Mouse (Mus musculus) MEL (cell line): ENCODE results near the gene Cabp4. TPM values are rescaled to one million over a fixed set of nuclear protein-coding genes. Genes with fewer than 3 reads are reported as not detected.

Experiments used
- DNase-seq: peaks from one replicate; pipeline ENCODE4 v3.0.0; 2011; ENCODE audit warnings: low read depth, low spot score
- H3K27ac ChIP-seq: 2 replicates; pipeline ENCODE4 v1.5.1; 2012; ENCODE audit warnings: low read depth, mild to moderate bottlenecking, control low read depth, low read length, moderate library complexity; ENCODE audit not compliant: control insufficient read depth
- H3K27me3 ChIP-seq, 2 experiments: fragments of 150-350 bp in 1 of 2; sonication (generic) in 1 of 2; 2 replicates each; pipeline ENCODE4 v1.6.1; 2012; ENCODE audit warnings: low read length in 2 of 2, mild to moderate bottlenecking in 2 of 2, improper control_type of control experiment in 1 of 2, moderate library complexity in 1 of 2; ENCODE audit not compliant: insufficient read depth in 2 of 2, control insufficient read depth in 1 of 2
- H3K36me3 ChIP-seq, 2 experiments: 2 replicates each; pipeline ENCODE4 v1.6.1; 2012 to 2014; ENCODE audit warnings: low read length in 2 of 2, improper control_type of control experiment in 1 of 2, inconsistent platforms in 1 of 2, mild to moderate bottlenecking in 1 of 2; ENCODE audit not compliant: insufficient read depth in 2 of 2, control insufficient read depth in 1 of 2
- H3K4me1 ChIP-seq, 2 experiments: fragments of 150-350 bp in 1 of 2; sonication (generic) in 1 of 2; 2 replicates each; pipeline ENCODE4 v1.6.1; 2012; ENCODE audit warnings: low read length in 2 of 2, improper control_type of control experiment in 1 of 2, mild to moderate bottlenecking in 1 of 2; ENCODE audit not compliant: insufficient read depth in 2 of 2, control insufficient read depth in 1 of 2
- H3K4me3 ChIP-seq, 2 experiments: fragments of 150-350 bp in 1 of 2; sonication (generic) in 1 of 2; 2 replicates each; pipeline ENCODE4 v1.5.1; 2012; ENCODE audit warnings: low read depth in 2 of 2, low read length in 2 of 2, mild to moderate bottlenecking in 2 of 2, moderate library complexity in 2 of 2, control low read depth in 1 of 2, improper control_type of control experiment in 1 of 2; ENCODE audit not compliant: control insufficient read depth in 1 of 2, insufficient read depth in 1 of 2
- H3K79me2 ChIP-seq: 2 replicates; pipeline ENCODE4 v1.6.1; 2012; ENCODE audit warnings: mild to moderate bottlenecking, low read length, moderate library complexity; ENCODE audit not compliant: control insufficient read depth, poor library complexity, insufficient read depth
- H3K9ac ChIP-seq: 2 replicates; pipeline ENCODE4 v1.6.1; 2012; ENCODE audit warnings: low read depth, mild to moderate bottlenecking, control low read depth, low read length, moderate library complexity; ENCODE audit not compliant: control insufficient read depth, poor library complexity, severe bottlenecking
- H3K9me3 ChIP-seq: fragments of 150-350 bp; sonication (generic); replicated peaks from 2 replicates; pipeline ENCODE4 v1.6.1; 2012; ENCODE audit warnings: mild to moderate bottlenecking, low read length, improper control_type of control experiment, moderate library complexity; ENCODE audit not compliant: insufficient read depth
- CHD1 ChIP-seq: IDR thresholded peaks from 2 replicates; pipeline ENCODE4 v1.6.1; 2012; ENCODE audit warnings: low read depth, mild to moderate bottlenecking, inconsistent platforms, low read length, improper control_type of control experiment
- CHD2 ChIP-seq: IDR thresholded peaks from 2 replicates; pipeline ENCODE4 v1.6.1; 2011; ENCODE audit warnings: low read length, improper control_type of control experiment
- CTCF ChIP-seq, 3 experiments: IDR thresholded peaks in 2 of 3; conservative IDR thresholded peaks in 1 of 3; 2 replicates each; pipeline ENCODE4 v1.5.1; 2011 to 2012; ENCODE audit warnings: low read length in 3 of 3, low read depth in 2 of 3, mild to moderate bottlenecking in 2 of 3, improper control_type of control experiment in 1 of 3, inconsistent platforms in 1 of 3, mixed read lengths in 1 of 3, moderate library complexity in 1 of 3; ENCODE audit not compliant: control insufficient read depth in 1 of 3, insufficient read depth in 1 of 3, poor library complexity in 1 of 3, severe bottlenecking in 1 of 3
- E2F4 ChIP-seq: IDR thresholded peaks from 2 replicates; pipeline ENCODE4 v1.6.1; 2011; ENCODE audit warnings: low read depth, low read length, improper control_type of control experiment, borderline replicate concordance
- ELF1 ChIP-seq: IDR thresholded peaks from 2 replicates; pipeline ENCODE4 v1.6.1; 2014; ENCODE audit warnings: low read depth, mild to moderate bottlenecking, inconsistent platforms, low read length, improper control_type of control experiment, moderate library complexity
- EP300 ChIP-seq, 2 experiments: IDR thresholded peaks; 2 replicates each; pipeline ENCODE4 v1.6.1; 2011; ENCODE audit warnings: improper control_type of control experiment in 2 of 2, low read length in 2 of 2, low read depth in 1 of 2, mild to moderate bottlenecking in 1 of 2
- HCFC1 ChIP-seq: IDR thresholded peaks from 2 replicates; pipeline ENCODE4 v1.6.1; 2012; ENCODE audit warnings: low read depth, mild to moderate bottlenecking, inconsistent platforms, low read length, improper control_type of control experiment, moderate library complexity
- MAFK ChIP-seq: IDR thresholded peaks from 2 replicates; pipeline ENCODE4 v1.6.1; 2011; ENCODE audit warnings: low read depth, mild to moderate bottlenecking, low read length, improper control_type of control experiment, borderline replicate concordance
- MAX ChIP-seq: IDR thresholded peaks from 2 replicates; pipeline ENCODE4 v1.6.1; 2011; ENCODE audit warnings: low read length, improper control_type of control experiment
- POLR2AphosphoS5 ChIP-seq: IDR thresholded peaks from 2 replicates; pipeline ENCODE4 v1.6.1; 2012; ENCODE audit warnings: low read depth, borderline replicate concordance, mild to moderate bottlenecking, inconsistent platforms, low read length, moderate library complexity, mixed read lengths
- TAL1 ChIP-seq: IDR thresholded peaks from 2 replicates; pipeline ENCODE4 v1.6.1; 2012; ENCODE audit warnings: mild to moderate bottlenecking, inconsistent platforms, low read length, moderate library complexity, mixed read lengths
- TBP ChIP-seq: IDR thresholded peaks from 2 replicates; pipeline ENCODE4 v1.8.0; 2011; ENCODE audit warnings: low read depth, low read length, improper control_type of control experiment
- TCF12 ChIP-seq: IDR thresholded peaks from 2 replicates; pipeline ENCODE4 v1.6.1; 2014; ENCODE audit warnings: low read depth, mild to moderate bottlenecking, inconsistent platforms, low read length, improper control_type of control experiment, moderate library complexity
- UBTF ChIP-seq: IDR thresholded peaks from 2 replicates; pipeline ENCODE4 v1.6.1; 2012; ENCODE audit warnings: low read depth, mild to moderate bottlenecking, inconsistent platforms, low read length, improper control_type of control experiment, moderate library complexity, borderline replicate concordance; ENCODE audit not compliant: insufficient read depth
- USF1 ChIP-seq: IDR thresholded peaks from 2 replicates; pipeline ENCODE4 v1.6.1; 2014; ENCODE audit warnings: low read depth, mild to moderate bottlenecking, inconsistent platforms, low read length, improper control_type of control experiment, moderate library complexity
- ZC3H11A ChIP-seq: IDR thresholded peaks from 2 replicates; pipeline ENCODE4 v1.6.1; 2012; ENCODE audit warnings: low read depth, mild to moderate bottlenecking, inconsistent platforms, low read length, improper control_type of control experiment
- ZMIZ1 ChIP-seq: IDR thresholded peaks from 2 replicates; pipeline ENCODE4 v1.6.1; 2012; ENCODE audit warnings: low read depth, mild to moderate bottlenecking, inconsistent platforms, low read length, improper control_type of control experiment, moderate library complexity
- ZNF384 ChIP-seq: IDR thresholded peaks from 2 replicates; pipeline ENCODE4 v1.6.1; 2012; ENCODE audit warnings: low read depth, mild to moderate bottlenecking, inconsistent platforms, low read length, improper control_type of control experiment
- polyA plus RNA-seq, 2 experiments: library from polyadenylated mRNA; stranded (reverse) in 1 of 2; unstranded in 1 of 2; fragments of >175 nt in 1 of 2; fragments of >200 nt in 1 of 2; gene quantifications; 2 replicates each; pipeline versions ENCODE4 v1.2.1 to v1.2.4; 2012; ENCODE audit warnings: low replicate concordance in 2 of 2, low read depth in 1 of 2; ENCODE audit not compliant: insufficient read length in 2 of 2, insufficient read depth in 1 of 2, missing spikeins in 1 of 2
- total RNA-seq: library from RNA; depleted of rRNA; stranded (reverse); fragments of 300-350 nt; gene quantifications from 2 replicates; pipeline ENCODE4 v1.2.3, GENCODE M21; 2012

Gene Cabp4
- total and polyA plus RNA-seq, 3 experiments, result 0.08 to 0.24 TPM; not detected in 1

- no peak overlapping the region for H3K9ac ChIP-seq
- DNase-seq, result no peak
- H3K79me2 ChIP-seq, result no peaks in the 10 kb centered on the region
- H3K36me3 ChIP-seq, result no peaks in the 10 kb centered on the region; a peak in 1 of 4 replicates
- H3K27ac ChIP-seq, result no peak overlapping the region
- H3K27me3 ChIP-seq, result no peaks in the 10 kb centered on the region
- H3K9me3 ChIP-seq, result no peaks in the 10 kb centered on the region
- TF ChIP-seq TBP, result no peak
- TF ChIP-seq MAX, result no peak
- no peak for TF ChIP-seq CHD2
- no peak for TF ChIP-seq POLR2AphosphoS5
- TF ChIP-seq USF1, result no peak
- no peak for TF ChIP-seq ZMIZ1
- no peak for TF ChIP-seq ZC3H11A
- no peak for TF ChIP-seq E2F4
- TF ChIP-seq CTCF (IDR thresholded peaks at IDR 0.05 in 2 of 3, conservative IDR thresholded peaks at IDR 0.05 in 1 of 3; ENCODE audit: control insufficient read depth in 1 of 3, insufficient read depth in 1 of 3, low read depth in 2 of 3, low read length in 3 of 3, poor library complexity in 1 of 3, severe bottlenecking in 1 of 3), result no peak
- TF ChIP-seq ZNF384, result no peak
- no peak for TF ChIP-seq HCFC1
- no peak for TF ChIP-seq EP300 (IDR thresholded peaks at IDR 0.05; ENCODE audit: low read depth in 1 of 2, low read length in 2 of 2)
- no peak for TF ChIP-seq TCF12
- no peak for TF ChIP-seq TAL1
- TF ChIP-seq CHD1, result no peak
- TF ChIP-seq, all 39 proteins: peak for 0
- no peak overlapping the region for H3K4me3 ChIP-seq
- H3K4me1 ChIP-seq, result no peaks in the 10 kb centered on the region
Measured at GRCm38 (mm10) chr19:4134354-4134753, 9.5 kb downstream of the Cabp4 start.

DNA sequence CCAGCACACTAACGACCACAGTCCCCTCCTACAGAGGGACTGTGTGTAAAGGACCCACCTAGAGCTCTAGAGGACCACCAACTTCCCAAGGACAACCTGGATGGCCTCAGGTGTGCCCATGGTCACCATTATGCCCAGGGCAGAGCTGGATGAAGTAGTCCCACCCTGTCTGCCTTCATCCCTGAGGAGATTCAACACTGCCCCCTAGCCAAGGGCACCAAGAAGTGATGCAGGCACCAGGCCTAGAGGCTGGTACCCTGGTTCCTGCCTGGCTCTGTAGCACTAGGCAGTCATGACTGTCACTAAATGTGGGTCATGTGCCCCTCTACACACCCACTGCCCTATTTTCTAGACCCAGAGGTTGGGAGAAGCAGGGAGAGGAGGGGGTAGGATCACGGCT lies 12.1 kb downstream of the Cabp4 start:
- H3K36me3 ChIP-seq, result no peaks in the 10 kb centered on the region; a peak in 1 of 4 replicates
- no peaks in the 10 kb centered on the region for H3K79me2 ChIP-seq
- H3K27ac ChIP-seq, result no peak overlapping the region
- no peak overlapping the region for H3K4me3 ChIP-seq
- H3K4me1 ChIP-seq, result no peaks in the 10 kb centered on the region
- no peak for TF ChIP-seq USF1
- no peak for TF ChIP-seq HCFC1
- no peak for TF ChIP-seq EP300 (IDR thresholded peaks at IDR 0.05; ENCODE audit: low read depth in 1 of 2, low read length in 2 of 2)
- TF ChIP-seq UBTF, result no peak
- TF ChIP-seq MAFK, result no peak
- peak in 2 of 3 experiments; percentile 29 to 34; a peak in 3 of 6 replicates for TF ChIP-seq CTCF (IDR thresholded peaks at IDR 0.05 in 2 of 3, conservative IDR thresholded peaks at IDR 0.05 in 1 of 3; ENCODE audit: control insufficient read depth in 1 of 3, insufficient read depth in 1 of 3, low read depth in 2 of 3, low read length in 3 of 3, poor library complexity in 1 of 3, severe bottlenecking in 1 of 3)
- TF ChIP-seq CHD2, result no peak
- no peak for TF ChIP-seq ELF1
- no peak for DNase-seq
- H3K27me3 ChIP-seq, result no peaks in the 10 kb centered on the region
- no peaks in the 10 kb centered on the region for H3K9me3 ChIP-seq
- no peak overlapping the region for H3K9ac ChIP-seq
